Mouse (Mus musculus) CD4-positive, CD25-positive, alpha-beta regulatory T cell (primary cell): ENCODE measurements around the gene Hexdc. TPM values are rescaled to one million over a fixed set of nuclear protein-coding genes. Genes with fewer than 3 reads are reported as not detected.

Experiments used
- polyA plus RNA-seq: library from polyadenylated mRNA; unstranded; fragments of 100-300 nt; shearing (Covaris generic); gene quantifications from one replicate; pipeline ENCODE4 v1.2.1, GENCODE M21; 2017

The Hexdc gene
- 2.5 TPM for polyA plus RNA-seq

DNA sequence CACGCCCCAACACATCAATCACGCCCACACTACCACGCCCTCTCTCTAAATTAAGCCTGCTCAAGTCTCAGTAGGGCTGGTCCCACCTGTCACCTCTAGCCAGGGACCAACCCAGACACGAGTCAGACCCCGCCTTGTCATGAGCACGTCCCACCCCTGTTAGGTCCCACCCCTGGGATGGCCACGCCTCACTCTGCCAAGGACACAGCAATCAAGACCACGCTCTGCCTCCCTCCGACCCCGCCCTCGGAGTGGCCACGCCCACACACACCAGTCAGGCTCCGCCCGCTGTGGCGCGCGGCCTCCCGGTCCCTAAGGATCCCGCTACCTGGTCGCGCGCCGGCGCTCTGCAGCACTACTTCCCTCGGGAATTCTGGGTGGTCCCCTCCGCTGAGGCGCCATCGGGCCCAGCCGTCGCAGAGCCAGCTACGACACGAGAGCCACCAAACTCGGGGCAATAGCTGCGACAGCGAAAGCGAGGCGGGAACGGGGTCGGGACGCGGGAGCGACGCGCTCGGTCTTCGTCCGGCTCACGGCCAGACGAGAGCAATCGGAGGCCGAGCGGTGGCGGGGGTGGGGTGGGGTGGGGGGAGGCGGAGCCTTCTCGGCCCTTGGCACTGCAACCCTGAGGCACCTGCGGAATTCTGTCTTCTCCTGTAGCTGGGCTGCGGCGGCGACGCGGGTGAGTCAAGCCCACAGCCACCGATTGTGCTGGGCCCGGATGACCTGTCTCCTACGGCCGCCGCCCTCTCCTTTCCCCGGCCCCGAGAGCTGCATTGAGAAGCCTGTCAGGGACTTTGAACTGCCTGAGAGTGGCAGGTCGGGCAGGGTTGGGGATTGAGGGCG is at the start of gene Hexdc, which contains the start of gene Ogfod3:
Gene Hexdc (plus strand): TSS at position 273 of the 846 bp plus-strand sequence.
Gene Ogfod3 (minus strand): TSS at position 551 of the 846 bp plus-strand sequence.

DNA sequence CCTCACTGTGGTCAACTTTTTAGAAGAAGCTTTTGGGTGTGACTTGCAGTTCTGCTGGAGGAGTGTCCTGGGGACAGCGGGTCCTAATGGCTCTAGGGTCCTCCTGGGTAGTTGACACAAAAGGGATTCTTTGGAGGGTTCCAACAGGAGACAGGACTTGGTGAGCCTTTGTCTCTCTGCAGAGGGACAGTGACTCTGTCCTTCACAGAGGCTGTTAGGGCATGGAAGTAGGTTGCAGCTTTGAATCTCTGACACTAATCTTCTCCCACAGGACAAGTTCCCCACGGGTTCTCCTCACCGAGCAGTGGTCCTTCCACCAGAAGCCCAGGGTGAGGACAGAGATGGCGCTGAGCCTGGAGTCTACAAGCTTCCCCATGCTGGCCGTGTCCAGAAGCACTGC is 44.3 kb upstream of the Hexdc start, which contains the start of gene Uts2r:
Gene Uts2r (plus strand): TSS at position 301 of the 400 bp plus-strand sequence.

DNA sequence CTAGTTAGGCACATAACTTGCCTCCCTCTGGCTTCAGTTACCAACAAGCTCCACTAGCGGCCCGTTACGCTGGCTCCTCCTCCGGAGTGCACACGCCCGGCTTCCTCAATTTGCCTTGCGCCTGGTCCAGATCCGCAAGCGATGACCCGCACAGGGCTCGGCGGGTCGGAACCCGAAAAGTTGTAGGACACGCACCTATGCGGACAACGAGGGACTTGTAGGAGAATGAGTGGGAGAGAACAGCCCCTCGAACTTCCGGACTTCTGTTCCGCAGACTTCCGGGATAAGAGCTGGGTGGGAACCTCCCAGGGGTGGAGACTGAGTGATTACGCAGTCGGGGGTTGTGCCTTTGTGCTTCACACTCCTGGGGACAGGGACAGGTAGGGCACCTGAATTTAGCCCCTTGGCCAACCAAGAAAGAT is 24.8 kb downstream of the Hexdc start, which contains the start of gene Cybc1:
Gene Cybc1 (minus strand): TSS at position 305 of the 422 bp plus-strand sequence.

DNA sequence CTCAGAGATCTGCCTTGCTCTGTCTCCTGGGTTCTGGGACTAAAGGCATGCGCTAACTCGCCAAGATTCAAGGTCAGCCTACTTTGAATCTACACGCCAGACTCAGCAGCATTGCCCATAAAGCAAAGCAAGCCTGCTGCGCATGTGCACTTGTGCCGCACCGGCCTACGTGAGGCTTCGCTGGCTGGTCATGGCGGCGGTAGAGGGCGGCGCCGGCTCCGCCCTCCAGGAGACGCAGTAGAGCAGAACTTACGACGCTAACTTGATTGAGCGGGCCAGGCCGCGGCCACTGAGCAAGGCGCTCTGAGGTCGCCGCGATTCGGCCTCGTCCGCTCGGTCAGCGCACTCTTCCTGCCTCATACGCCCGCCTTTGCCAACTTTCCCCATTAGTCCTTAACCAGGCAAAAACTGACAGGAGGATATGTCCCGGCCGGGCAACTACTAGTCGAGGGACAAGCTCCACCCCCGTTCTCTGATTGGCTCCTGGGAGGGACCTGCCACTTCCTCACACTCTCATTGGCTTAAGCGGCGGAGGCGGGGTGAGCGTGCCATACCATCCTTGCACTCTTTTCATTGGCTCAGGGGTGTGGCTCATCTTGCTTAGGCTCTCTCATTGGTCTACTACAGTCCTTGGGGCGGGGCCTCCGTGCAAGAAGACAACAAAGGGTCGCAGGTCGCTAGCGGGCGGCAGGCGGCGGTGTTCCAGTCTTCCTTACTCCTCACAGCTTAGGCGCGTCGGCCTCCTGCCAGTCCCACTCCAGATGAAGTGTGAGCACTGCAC is 32.5 kb downstream of the Hexdc start, which contains the start of gene Narf:
Gene Narf (plus strand): TSS at position 690 of the 781 bp plus-strand sequence.

DNA sequence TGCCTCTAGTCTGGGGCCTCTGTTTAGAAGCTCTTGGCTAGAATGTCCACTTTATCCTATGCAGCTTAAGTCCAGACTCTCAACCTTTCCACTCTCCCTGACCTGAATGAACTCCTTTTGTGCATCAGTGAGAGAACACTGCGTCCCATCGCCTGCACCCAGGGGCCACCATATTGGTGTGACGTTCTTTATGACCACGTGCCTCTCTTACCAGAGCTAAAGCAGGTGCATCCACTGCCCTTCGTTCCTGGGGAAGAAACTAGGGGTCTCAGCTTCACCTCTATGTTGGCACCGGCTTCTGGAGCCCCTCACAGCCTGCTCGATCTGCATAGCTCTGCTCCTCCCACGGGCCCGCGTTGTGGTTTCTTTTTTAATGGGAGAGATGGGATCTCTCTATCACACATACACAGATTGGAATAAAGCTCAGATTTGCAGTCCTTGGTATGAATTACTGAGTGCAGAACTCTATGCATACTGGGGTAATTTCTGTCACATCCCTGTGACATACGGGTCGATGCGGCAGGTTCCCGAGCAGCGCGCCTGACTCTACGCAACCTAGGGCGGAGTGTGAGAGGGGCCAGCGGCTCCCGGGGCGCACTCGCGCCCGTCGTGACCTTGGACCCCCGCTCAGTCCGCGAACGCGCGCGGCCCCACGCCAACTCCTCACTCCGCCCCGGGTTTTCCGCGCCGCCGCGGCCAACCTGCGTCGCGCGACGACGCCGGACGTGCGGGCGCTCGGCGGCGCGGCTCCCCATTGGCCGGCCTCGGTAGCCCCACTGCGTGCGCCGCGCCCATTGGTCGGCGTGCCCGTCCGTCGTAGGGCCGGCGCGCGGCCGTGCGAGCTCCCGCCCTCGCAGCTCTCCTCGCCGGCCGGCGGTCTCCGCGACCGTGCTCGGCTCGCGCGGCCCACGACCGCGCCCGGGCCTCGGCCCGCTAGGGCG is 55.2 kb downstream of the Hexdc start, which contains the start of gene Foxk2:
Gene Foxk2 (plus strand): TSS at position 831 of the 941 bp plus-strand sequence.

Other genes with a start within 250 kb of the Hexdc start
- gene Csnk1d, start 213.1 kb upstream of the Hexdc start, polyA plus RNA-seq = 161 TPM
- 76.1 TPM for gene Cd7, start 165.0 kb upstream of the Hexdc start, polyA plus RNA-seq
- gene Sectm1b, start 140.9 kb upstream of the Hexdc start, polyA plus RNA-seq = not detected
- not detected for gene Sectm1a, start 123.2 kb upstream of the Hexdc start, polyA plus RNA-seq
- gene Tex19.2, start 85.8 kb upstream of the Hexdc start, polyA plus RNA-seq = not detected
- gene Tex19.1, start 58.3 kb upstream of the Hexdc start, polyA plus RNA-seq = not detected
- not detected for gene Uts2r, start 44.2 kb upstream of the Hexdc start, polyA plus RNA-seq
- 7.3 TPM for gene Ogfod3, start 278 bp downstream of the Hexdc start, polyA plus RNA-seq
- 115 TPM for gene Cybc1, start 24.9 kb downstream of the Hexdc start, polyA plus RNA-seq
- gene Narf, start 32.8 kb downstream of the Hexdc start, polyA plus RNA-seq = 34.2 TPM
- gene Foxk2, start 55.6 kb downstream of the Hexdc start, polyA plus RNA-seq = 18.2 TPM
- gene Wdr45b, start 150.0 kb downstream of the Hexdc start, polyA plus RNA-seq = 40.8 TPM
- not detected for gene Rab40b, start 183.8 kb downstream of the Hexdc start, polyA plus RNA-seq
- gene Fn3krp, start 217.0 kb downstream of the Hexdc start, polyA plus RNA-seq = 0.45 TPM
- gene Fn3k, start 230.5 kb downstream of the Hexdc start, polyA plus RNA-seq = 0.31 TPM
- 48.9 TPM for gene Tbcd, start 247.5 kb downstream of the Hexdc start, polyA plus RNA-seq